Mouse (Mus musculus): ENCODE measurements around the gene Anks3.

DNA sequence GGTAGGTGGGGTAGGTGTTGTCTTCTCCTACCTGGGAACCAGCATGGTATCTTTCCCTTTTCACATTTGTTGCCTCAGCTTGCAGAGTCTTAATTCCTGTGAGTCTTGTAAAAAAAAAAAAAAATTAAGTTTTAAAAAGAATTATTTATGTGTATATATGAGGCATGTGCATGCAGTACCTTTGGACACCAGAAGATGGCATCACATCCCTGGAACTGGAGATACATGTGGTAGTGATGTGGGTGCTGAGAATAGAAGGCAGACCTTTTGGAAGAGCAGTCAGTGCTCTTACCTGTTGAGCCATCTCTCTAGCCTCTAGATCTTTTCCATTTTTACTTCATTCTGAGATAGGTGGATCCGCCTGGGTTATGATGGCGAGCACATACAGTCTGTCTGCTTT, 54.3 kb downstream of the Anks3 start:
- peak; percentile 65 for TF ChIP-seq CTCF (IDR thresholded peaks at IDR 0.05; ENCODE audit: low read depth)
- TF ChIP-seq EP300 (IDR thresholded peaks at IDR 0.05; ENCODE audit: low read depth), result no peak
